Mouse (Mus musculus): Measurements from ENCODE around the gene Ranbp9. TPM values are rescaled to one million over a fixed set of nuclear protein-coding genes. Genes with fewer than 3 reads are reported as not detected.

Ranbp9 gene
- polyA plus RNA-seq, 1 experiment from 2014 or later: 11.9 TPM

DNA sequence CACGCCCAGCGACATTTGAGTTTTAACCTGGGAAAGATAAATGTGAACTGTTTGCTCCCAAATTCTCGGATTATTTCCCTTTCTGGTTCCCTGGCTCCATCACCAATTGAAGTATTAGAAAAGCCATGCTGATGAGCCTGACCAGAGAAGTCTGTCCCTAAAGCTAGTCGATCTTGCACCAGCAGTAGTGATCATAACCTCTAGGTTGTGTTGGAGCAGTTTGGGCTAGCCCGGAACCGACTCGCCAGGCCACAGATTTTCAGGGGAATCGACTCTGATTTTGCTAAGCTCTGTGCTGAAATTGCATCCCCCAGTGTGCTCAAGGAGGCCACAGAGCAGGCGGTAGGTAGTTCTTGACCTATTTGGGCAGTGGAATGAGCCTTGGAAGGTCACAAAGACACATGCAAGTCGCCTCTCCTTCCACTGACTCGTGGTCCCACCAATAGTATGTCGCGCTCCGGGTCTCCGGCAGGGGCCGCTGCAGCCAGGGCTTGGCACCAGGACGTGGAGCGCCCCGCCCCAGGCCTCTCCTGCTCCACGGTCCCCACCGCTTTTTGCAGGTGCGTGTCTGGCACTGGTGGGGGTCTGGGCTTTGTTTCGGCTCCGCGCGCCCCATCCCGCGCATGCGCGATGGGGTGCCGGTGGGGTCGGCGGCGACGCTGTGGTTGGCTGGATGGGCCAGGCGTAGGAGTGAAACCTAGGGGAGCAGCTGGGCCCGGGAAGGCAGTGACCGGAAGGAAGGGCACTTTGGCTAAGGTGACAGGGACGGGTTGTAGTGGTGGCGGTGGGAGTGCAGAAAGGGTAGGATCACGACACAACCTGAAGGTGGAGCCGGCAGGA lies 115.9 kb downstream of the Ranbp9 start, which contains the start of gene Sirt5:
Sirt5 (plus strand) TSS at position 512 of the 840 bp plus-strand sequence.
- 13% methylated on average over 42 of the region's 42 CpGs for WGBS
- ATAC-seq: peak; percentile 95
- peak within 1 kb of the TSS; percentile 66 for H3K4me3 ChIP-seq (replicated peaks; ENCODE audit: low read length)

DNA sequence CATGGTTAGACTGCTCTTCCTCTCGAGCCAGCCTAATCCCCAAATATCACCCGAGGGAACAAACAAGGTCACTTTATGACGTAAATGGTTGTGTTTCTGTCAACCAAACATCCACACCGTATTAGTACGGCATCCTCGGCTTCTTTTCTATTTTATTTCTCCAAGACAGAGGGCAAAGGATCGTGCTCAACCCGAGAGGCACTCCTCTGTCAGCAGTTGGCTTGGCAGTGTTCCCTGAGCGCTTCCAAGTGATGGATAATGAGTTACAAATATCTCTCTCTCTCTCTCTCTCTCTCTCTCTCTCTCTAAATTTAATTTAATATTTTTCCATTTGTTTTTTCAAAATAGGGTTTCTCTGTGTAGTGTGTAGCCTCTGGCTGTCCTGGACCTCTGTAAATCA lies 118.7 kb downstream of the Ranbp9 start:
- no peaks in the 10 kb centered on the region for H3K27me3 ChIP-seq (replicated peaks; ENCODE audit: control insufficient read depth, insufficient read depth, low read length)
- H3K9me3 ChIP-seq (ENCODE audit: control insufficient read depth, low read length): no peaks in the 10 kb centered on the region
- 71% methylated on average over 9 of the region's 9 CpGs for WGBS
- H3K4me2 ChIP-seq (ENCODE audit: low read length): no peak overlapping the region
- no peak overlapping the region for H3K27ac ChIP-seq (ENCODE audit: low read length)
- no peak for ATAC-seq
- H3K4me1 ChIP-seq (replicated peaks; ENCODE audit: control insufficient read depth, insufficient read depth, low read length): peaks cover 9% of the 10 kb centered on the region
- no peaks in the 10 kb centered on the region for H3K36me3 ChIP-seq (ENCODE audit: control insufficient read depth, insufficient read depth)
- no peak overlapping the region for H3K9ac ChIP-seq (replicated peaks; ENCODE audit: low read depth, low read length)
- H3K4me3 ChIP-seq (replicated peaks; ENCODE audit: low read length): no peak overlapping the region

More for the DNA sequence above, 115.9 kb downstream of the Ranbp9 start, which contains the start of gene Sirt5:
- Histone ChIP-seq H3K4me2 (ENCODE audit: low read length) (peak within 1 kb of the TSS; percentile 63), H3K36me3 (ENCODE audit: control insufficient read depth, insufficient read depth) (no peaks in the 10 kb centered on the region), H3K4me1 (replicated peaks; ENCODE audit: control insufficient read depth, insufficient read depth, low read length) (peaks cover 9% of the 10 kb centered on the region), H3K27ac (ENCODE audit: low read length) (peak within 1 kb of the TSS; percentile 75), H3K9ac (replicated peaks; ENCODE audit: low read depth, low read length) (peak within 1 kb of the TSS; percentile 82), H3K27me3 (replicated peaks; ENCODE audit: control insufficient read depth, insufficient read depth, low read length) (no peaks in the 10 kb centered on the region), H3K9me3 (ENCODE audit: control insufficient read depth, low read length) (no peaks in the 10 kb centered on the region)

DNA sequence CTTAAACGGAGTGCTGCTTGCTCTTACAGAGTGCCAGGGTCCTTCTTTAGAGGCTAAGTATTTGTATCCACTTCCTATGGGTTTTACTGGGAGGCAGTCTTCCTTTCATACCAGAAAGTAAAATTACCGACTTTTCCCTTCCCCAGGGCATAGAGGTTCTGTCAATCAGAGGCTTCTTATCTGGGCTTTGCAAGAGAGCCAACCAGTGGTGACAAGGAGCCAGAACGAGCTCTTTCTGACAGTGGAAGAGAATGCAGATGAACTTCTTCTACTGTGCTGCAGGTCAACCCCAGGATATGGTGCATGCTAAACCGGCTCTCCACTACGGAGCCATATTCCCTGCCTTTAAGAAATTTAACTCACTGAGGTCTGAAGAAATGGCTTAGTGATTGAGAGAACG lies 120.5 kb downstream of the Ranbp9 start:
- Histone ChIP-seq H3K4me3 (replicated peaks; ENCODE audit: low read length) (no peak overlapping the region), H3K9me3 (ENCODE audit: control insufficient read depth, low read length) (no peaks in the 10 kb centered on the region), H3K4me2 (ENCODE audit: low read length) (no peak overlapping the region), H3K36me3 (ENCODE audit: control insufficient read depth, insufficient read depth) (no peaks in the 10 kb centered on the region), H3K27ac (ENCODE audit: low read length) (no peak overlapping the region), H3K9ac (replicated peaks; ENCODE audit: low read depth, low read length) (no peak overlapping the region), H3K27me3 (replicated peaks; ENCODE audit: control insufficient read depth, insufficient read depth, low read length) (no peaks in the 10 kb centered on the region), H3K4me1 (replicated peaks; ENCODE audit: control insufficient read depth, insufficient read depth, low read length) (0 out of 2 replicates have a peak, but pooled peaks cover 4% of the 10 kb centered on the region)
- ATAC-seq: no peak
- 69% methylated on average over 6 of the region's 6 CpGs for WGBS

DNA sequence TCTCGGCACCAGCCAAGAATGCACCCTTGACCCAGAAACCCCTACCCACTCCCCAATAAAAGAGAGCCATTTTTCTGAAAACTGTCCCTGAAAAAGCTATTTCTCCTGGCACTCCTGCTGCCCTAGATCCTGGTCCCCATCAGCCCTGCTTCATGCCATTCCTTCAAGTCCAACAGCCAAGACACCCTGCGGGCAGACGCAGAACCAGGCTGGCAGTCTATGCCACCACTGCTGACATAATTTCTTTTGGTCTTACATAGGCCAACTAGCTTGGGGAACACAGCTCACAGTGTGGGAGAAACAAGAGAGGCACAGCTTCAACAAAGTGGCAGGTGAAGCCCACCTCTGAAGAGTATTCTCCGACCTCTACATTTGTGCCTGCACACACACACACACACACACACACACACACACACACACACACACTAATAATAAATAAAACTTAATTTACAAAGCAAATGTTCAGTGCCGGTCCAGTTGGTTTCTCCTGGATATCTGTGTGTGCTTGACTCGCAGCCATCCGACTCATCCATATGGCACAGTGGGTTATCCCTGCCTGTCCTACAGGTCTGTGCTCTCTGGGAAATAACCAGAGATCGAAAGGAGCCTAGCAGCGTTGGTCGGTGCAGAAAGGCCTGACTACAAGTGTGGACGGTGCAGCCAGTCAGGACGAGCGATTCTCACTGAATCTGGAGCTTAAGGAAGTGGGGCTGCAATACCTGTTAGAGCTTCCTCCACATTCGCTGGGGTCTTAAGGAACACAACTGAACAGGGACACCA lies 124.5 kb downstream of the Ranbp9 start:
- no peaks in the 10 kb centered on the region for H3K27me3 ChIP-seq (replicated peaks; ENCODE audit: control insufficient read depth, insufficient read depth, low read length)
- no peak overlapping the region for H3K4me3 ChIP-seq (replicated peaks; ENCODE audit: low read length)
- no peaks in the 10 kb centered on the region for H3K36me3 ChIP-seq (ENCODE audit: control insufficient read depth, insufficient read depth)
- H3K9ac ChIP-seq (replicated peaks; ENCODE audit: low read depth, low read length): no peak overlapping the region
- ATAC-seq: no peak
- no peaks in the 10 kb centered on the region for H3K9me3 ChIP-seq (ENCODE audit: control insufficient read depth, low read length)
- H3K27ac ChIP-seq (ENCODE audit: low read length): no peak overlapping the region
- WGBS: 90% methylated on average over 14 of the region's 14 CpGs
- H3K4me1 ChIP-seq (replicated peaks; ENCODE audit: control insufficient read depth, insufficient read depth, low read length): no peaks in the 10 kb centered on the region
- no peak overlapping the region for H3K4me2 ChIP-seq (ENCODE audit: low read length)

DNA sequence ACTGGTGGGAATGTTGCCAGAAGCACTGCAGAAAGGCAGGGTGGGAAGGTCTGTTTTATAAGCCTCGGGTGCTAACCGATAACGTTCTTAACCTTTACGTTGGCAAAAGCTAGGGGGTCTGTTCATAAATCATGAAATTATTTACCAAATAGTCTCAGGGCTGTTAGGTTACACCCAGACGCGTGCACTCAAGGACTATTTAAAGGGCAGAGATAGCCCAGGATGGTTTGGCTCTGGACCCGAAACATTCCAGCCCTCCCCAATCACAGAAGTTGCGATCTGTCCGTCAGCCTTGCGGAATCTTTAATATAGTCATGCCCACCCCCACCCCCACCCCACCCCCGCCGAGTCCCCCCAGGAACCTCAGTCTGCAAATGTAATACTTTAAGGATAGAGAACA lies 126.7 kb downstream of the Ranbp9 start:
- no peaks in the 10 kb centered on the region for H3K27me3 ChIP-seq (replicated peaks; ENCODE audit: control insufficient read depth, insufficient read depth, low read length)
- no peaks in the 10 kb centered on the region for H3K9me3 ChIP-seq (ENCODE audit: control insufficient read depth, low read length)
- no peak overlapping the region for H3K4me3 ChIP-seq (replicated peaks; ENCODE audit: low read length)
- ATAC-seq: no peak
- no peak overlapping the region for H3K27ac ChIP-seq (ENCODE audit: low read length)
- H3K4me1 ChIP-seq (replicated peaks; ENCODE audit: control insufficient read depth, insufficient read depth, low read length): no peaks in the 10 kb centered on the region
- WGBS: 85% methylated on average over 12 of the region's 12 CpGs
- H3K4me2 ChIP-seq (ENCODE audit: low read length): no peak overlapping the region
- no peaks in the 10 kb centered on the region for H3K36me3 ChIP-seq (ENCODE audit: control insufficient read depth, insufficient read depth)
- no peak overlapping the region for H3K9ac ChIP-seq (replicated peaks; ENCODE audit: low read depth, low read length)

DNA sequence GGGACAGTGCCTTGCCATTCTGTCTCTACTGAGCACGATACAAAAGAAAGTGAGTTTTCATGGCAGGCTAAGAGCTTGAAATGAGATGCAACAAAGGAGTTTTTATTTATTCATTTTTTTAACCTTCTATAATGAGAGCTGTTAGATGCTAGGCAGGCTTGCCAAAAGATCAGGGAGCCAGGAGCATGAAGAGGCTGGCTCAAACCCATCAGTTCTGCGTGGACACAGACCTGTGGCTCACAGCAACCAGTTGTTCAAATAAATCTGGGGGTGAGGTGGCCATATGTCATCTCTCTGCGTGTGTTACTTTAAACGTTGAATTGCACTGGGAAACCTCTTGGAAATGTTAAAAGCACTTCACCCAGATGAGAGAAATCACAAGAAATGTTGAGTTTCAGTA lies 127.7 kb downstream of the Ranbp9 start:
- Histone ChIP-seq H3K36me3 (ENCODE audit: control insufficient read depth, insufficient read depth) (no peaks in the 10 kb centered on the region), H3K27me3 (replicated peaks; ENCODE audit: control insufficient read depth, insufficient read depth, low read length) (no peaks in the 10 kb centered on the region), H3K9ac (replicated peaks; ENCODE audit: low read depth, low read length) (no peak overlapping the region), H3K27ac (ENCODE audit: low read length) (no peak overlapping the region), H3K4me3 (replicated peaks; ENCODE audit: low read length) (no peak overlapping the region), H3K4me1 (replicated peaks; ENCODE audit: control insufficient read depth, insufficient read depth, low read length) (no peaks in the 10 kb centered on the region), H3K9me3 (ENCODE audit: control insufficient read depth, low read length) (no peaks in the 10 kb centered on the region), H3K4me2 (ENCODE audit: low read length) (no peak overlapping the region)
- ATAC-seq: no peak
- 50% methylated on average over 4 of the region's 4 CpGs for WGBS

Other genes starting within 250 kb of the Ranbp9 start
- 2.1 and 2.3 TPM in 2 replicates for gene Gfod1, start 177.1 kb downstream of the Ranbp9 start, polyA plus RNA-seq (2015; fragmentation: Nextera tagmentation; extraction: Ambion mirVana)
- gene Sirt5, start 115.8 kb downstream of the Ranbp9 start, polyA plus RNA-seq (2015; fragmentation: Nextera tagmentation; extraction: Ambion mirVana): 38.7 TPM in 2 replicates
- 152 and 167 TPM in 2 replicates for gene Nol7, start 82.9 kb downstream of the Ranbp9 start, polyA plus RNA-seq (2015; fragmentation: Nextera tagmentation; extraction: Ambion mirVana)
- 6.9 TPM in 2 replicates for gene Mcur1, start 78.9 kb upstream of the Ranbp9 start, polyA plus RNA-seq (2015; fragmentation: Nextera tagmentation; extraction: Ambion mirVana)
- gene Rnf182, start 134.4 kb upstream of the Ranbp9 start, polyA plus RNA-seq (2015; fragmentation: Nextera tagmentation; extraction: Ambion mirVana): 51.6 and 56.0 TPM in 2 replicates